Mouse (Mus musculus): ENCODE results near the gene Ccdc117.
"Not testable (repeated sequence)": the region's sequence is repeated elsewhere in the genome, so short reads cannot be mapped to it uniquely, and the experiment has no call there.

Gene Ccdc117

GRCm38 (mm10) chr11:5541799-5542481, at the start of gene Ccdc117:
Gene Ccdc117, minus strand, starts transcription at chr11:5542187.
- peak; percentile 88 for DNase-seq (ENCODE audit: low spot score)

DNA sequence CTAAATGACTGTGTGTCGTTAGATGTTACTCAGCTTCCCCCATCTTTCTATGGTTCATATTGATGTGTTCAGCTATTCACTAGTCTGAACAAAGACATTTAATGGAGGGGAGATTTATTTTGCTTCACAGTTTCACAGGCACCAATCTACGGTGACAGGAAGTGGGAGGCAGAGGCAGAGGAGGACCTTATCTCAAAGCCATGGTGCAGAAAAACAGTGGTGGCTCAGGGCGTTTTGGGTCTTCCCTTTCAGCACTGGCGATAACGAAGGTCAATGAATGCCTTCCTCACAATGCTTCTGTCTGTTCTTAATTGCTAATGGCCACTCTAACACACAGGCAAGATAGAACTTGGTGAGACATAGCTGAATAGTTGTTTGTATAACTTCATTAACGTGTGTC, 33.1 kb upstream of the Ccdc117 start:
- DNase-seq (ENCODE audit: low spot score): no peak

DNA sequence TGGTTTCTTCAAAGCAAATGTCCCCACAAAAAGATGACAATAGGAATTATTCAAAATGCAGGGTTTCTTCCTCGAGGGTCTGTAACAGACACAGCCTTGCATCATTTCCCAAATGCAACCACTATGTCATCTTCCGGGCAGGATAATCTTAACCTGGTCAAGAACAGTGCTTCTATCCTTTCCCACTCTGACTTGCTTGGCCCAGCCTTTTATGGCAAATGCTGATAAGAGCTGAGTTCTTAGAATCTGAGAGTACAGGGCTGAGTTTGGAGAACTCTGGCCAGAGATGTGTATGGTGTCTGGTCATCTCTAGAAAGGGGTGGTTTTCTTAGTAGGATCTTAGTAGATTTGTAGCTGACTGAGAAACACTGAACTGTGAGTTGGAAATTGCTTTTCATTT, 31.8 kb upstream of the Ccdc117 start:
- DNase-seq (ENCODE audit: low spot score): no peak

DNA sequence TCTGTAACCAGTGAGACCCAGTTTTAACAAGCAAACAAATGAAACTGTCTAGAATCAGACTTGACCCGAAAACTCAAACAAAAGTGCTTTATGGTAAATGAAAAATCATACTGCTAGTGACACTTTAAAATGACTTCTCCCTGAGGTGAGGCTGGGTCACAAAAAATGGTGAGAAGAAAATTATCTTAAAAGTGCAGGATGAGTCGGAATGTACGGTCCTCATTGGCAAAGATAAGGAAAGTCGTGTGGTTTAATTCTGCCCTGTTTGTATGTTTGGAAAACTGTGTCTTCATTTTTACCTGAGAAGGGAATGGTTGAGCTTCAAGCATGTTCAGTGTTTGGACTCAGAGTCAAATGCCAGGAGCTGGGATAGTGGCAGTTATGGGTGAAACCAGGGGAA, 29.9 kb upstream of the Ccdc117 start:
- no peak for DNase-seq (ENCODE audit: low spot score)

- no peak for DNase-seq (ENCODE audit: low spot score)
Measured at GRCm38 (mm10) chr11:5569474-5569873, 27.5 kb upstream of the Ccdc117 start, which contains the start of gene Ankrd36. Gene Ankrd36, plus strand, starts transcription at chr11:5569684.

GRCm38 (mm10) chr11:5568082-5568481, 26.1 kb upstream of the Ccdc117 start:
- no peak for DNase-seq (ENCODE audit: low spot score)

- no peak for DNase-seq (ENCODE audit: low spot score)
Measured at GRCm38 (mm10) chr11:5567654-5568053, 25.7 kb upstream of the Ccdc117 start.

- no peak for DNase-seq (ENCODE audit: low spot score)
Measured at GRCm38 (mm10) chr11:5566506-5566905, 24.5 kb upstream of the Ccdc117 start.

GRCm38 (mm10) chr11:5565596-5565995, 23.6 kb upstream of the Ccdc117 start:
- no peak for DNase-seq (ENCODE audit: low spot score)

GRCm38 (mm10) chr11:5563898-5564297, 21.9 kb upstream of the Ccdc117 start:
- no peak for DNase-seq (ENCODE audit: low spot score)

DNA sequence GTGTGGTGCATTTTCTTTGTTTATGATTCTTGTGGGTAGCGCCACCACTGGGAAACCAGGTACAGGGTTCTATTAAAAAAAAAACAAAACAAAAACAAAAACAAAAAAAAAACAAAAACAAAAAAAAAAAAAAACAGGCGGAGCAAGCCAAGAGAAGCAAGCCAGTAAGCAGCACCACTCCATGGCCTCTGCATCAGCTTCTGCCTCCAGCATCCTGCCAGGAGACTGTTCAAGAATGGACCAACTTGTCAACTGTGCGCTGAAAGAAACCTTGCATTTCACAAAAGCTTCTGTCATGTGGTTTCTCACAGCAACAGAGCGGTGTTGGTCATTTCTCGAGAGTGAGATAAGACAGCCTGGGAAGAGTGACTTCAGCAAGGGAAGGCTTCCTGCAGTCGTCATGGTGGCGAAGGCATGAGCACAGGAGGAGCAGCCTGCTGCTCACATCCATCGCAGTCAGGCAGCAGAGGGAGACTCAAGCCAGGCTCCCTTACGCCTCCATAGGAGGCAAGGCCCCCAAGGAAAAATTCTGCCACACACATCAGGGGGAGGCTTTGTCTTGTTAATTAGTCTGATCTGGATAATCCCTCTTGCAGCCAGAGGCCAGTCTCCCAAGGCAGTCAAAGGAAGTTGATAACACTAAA, 20.8 kb upstream of the Ccdc117 start:
- no peak for DNase-seq (ENCODE audit: low spot score)

DNA sequence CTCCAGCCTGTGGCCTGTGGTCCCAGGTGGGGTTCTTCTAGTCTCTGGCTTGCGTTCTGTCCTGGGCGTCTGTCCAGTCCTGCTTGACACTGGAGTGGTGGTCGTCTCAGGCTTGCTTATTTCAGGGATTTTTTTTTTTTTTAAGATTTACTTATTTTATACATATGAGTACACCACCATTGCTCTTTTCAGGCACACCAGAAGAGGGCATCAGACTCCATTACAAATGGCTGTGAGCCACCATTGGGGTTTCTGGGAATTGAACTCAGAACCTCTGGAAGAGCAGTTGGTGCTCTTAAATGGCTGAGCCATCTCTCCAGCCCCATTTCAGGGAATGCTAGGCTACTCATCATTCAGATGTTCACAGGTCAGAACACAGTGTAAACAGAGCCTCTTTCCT, 18.3 kb upstream of the Ccdc117 start:
- DNase-seq (ENCODE audit: low spot score): no peak

GRCm38 (mm10) chr11:5551931-5552330, 9.9 kb upstream of the Ccdc117 start:
- no peak for DNase-seq (ENCODE audit: low spot score)

GRCm38 (mm10) chr11:5551430-5551829, 9.4 kb upstream of the Ccdc117 start:
- no peak for DNase-seq (ENCODE audit: low spot score)

DNA sequence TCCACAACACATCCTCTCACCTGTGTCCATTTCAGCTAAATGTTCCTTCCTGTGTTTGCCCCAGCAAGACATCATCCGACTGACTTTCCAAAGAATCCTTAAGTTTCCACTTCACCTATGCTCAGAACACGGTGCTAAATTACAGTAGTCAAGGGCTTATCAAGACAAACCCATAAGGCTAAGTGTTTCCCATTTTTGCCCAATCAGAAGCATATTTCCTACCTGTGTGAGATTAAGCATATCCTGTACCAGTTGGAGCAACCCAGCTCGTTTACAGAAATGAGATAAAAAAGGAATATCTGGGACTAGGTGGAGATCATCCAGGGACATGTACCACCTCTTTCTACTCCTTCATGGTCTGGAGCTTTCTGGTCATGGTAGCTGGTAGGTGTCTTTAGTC, 4.7 kb upstream of the Ccdc117 start:
- DNase-seq (ENCODE audit: low spot score): no peak

- no peak for DNase-seq (ENCODE audit: low spot score)
Measured at GRCm38 (mm10) chr11:5545457-5545856, 3.5 kb upstream of the Ccdc117 start.

DNA sequence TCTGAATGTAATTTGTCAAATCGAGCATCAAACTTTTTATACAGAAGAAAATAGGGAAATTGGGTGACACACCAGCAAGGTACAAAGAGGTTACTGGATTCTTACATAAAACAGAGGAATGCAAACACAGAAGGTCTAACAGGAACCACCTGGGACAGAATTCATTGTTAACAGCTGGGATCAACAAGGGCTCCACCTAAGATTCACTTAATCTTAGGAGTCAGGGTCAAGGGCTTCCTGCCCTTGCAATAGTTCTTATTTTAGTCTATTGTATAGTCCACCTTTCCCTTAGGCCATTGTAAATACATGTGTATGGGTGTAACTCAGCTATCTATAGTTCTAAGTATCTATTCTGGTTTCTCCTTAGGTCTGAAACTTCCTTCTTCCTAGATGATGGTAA, 2.7 kb upstream of the Ccdc117 start:
- not testable (repeated sequence) for DNase-seq (ENCODE audit: low spot score)

DNA sequence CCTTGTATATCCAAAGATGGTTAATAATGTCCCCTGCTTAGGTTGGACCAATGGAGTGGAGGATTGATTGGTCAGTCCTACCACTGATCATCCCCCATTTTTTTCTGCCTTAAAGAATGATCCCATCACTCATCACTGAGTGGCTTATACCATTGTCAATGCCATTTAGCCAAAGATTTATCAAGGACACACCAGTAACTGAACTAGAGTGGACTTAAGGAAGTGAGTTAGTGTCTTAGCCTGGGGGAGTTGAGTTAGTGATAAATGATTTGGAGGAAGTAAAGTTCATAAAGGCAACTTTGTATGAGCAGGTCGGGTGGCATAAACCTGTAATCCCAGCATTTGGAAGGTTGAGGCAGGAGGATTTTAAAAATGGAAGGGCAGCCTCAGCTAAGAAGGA, 1.3 kb upstream of the Ccdc117 start:
- DNase-seq (ENCODE audit: low spot score): no peak

GRCm38 (mm10) chr11:5542482-5543185, 647 bp upstream of the Ccdc117 start:
- DNase-seq (ENCODE audit: low spot score): no peak

DNA sequence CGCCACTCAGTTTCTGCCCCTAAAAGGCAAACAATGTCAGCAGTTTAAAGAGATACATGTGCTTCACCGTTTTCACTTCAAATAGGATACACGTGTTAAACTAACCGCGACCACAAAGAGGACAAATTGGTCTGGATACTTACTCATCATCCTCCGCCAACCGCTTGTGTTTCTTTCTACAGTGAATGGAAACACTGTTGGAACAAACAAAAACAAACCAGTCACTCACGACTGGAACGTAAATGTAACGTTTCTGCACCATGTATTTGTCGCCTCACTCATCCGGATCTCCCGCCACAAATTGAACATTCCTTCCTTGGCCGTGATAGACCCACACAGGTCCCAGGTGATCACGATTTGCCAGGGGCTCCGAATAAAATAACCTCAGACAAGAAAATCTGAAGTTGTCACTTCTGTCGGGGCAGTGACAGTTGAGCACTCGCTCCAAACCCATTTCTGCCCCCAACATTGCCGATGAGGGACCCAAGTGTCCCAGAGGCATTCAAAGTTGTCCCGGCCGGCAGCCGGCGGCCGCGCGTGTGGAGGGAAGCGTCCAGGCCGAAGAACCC, 673 bp downstream of the Ccdc117 start:
- no peak for DNase-seq (ENCODE audit: low spot score)

- no peak for DNase-seq (ENCODE audit: low spot score)
Measured at GRCm38 (mm10) chr11:5540331-5540730, 1.7 kb downstream of the Ccdc117 start.

DNA sequence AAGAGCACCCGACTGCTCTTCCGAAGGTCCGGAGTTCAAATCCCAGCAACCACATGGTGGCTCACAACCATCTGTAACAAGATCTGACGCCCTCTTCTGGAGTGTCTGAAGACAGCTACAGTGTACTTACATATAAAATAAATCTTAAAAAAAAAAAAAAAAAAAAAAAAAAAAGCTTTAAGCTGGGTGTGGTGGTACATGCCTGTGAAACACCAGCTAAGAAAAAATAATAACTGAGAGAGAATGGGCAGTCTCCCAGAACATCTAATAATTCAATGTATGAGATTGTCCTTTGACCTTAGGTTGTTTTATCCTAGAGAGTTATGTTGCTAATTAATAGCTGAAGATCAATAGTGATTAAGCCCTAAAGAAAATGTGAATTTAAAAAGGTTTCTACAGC, 4.5 kb downstream of the Ccdc117 start:
- not testable (repeated sequence) for DNase-seq (ENCODE audit: low spot score)

DNA sequence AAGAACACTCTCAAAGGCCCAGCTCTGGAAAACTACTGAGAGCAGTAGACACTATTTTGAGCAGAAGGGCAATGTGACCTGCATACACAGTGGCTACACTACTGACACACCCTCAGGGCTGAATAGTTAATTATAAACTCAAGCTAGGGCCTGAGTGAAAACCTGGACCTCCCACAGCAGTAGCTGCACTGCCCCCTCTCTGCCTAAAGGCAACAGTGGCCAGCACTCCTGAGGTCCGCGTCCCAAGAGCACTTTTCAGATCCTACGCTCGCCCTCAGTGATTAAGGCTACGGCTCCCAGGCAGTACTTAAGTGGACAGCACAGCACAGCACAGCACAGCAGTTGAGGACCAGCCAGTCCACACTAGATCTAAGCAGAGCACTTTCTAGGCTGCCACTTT, 8.9 kb downstream of the Ccdc117 start:
- DNase-seq (ENCODE audit: low spot score): no peak

All from ovary, postnatal 36 days (tissue).